Mouse (Mus musculus) layer of hippocampus, adult 8-10 months (tissue): Measurements from ENCODE around the gene Dynlrb2. TPM values are rescaled to one million over a fixed set of nuclear protein-coding genes. Genes with fewer than 3 reads are reported as not detected.

Experiments
- DNase-seq, 2 experiments: peaks; one replicate each; pipeline ENCODE4 v3.0.0; 2022; ENCODE audit warnings: low spot score in 2 of 2
- total RNA-seq, 4 experiments: library from RNA; stranded (reverse); gene quantifications; 2 replicates each; pipeline ENCODE4 v1.2.4; 2022

Gene Dynlrb2
- 1 to 10 TPM in 3 of 4 experiments, not detected in 1; 2.2 to 5.3 (median 2.8) TPM for total RNA-seq

DNA sequence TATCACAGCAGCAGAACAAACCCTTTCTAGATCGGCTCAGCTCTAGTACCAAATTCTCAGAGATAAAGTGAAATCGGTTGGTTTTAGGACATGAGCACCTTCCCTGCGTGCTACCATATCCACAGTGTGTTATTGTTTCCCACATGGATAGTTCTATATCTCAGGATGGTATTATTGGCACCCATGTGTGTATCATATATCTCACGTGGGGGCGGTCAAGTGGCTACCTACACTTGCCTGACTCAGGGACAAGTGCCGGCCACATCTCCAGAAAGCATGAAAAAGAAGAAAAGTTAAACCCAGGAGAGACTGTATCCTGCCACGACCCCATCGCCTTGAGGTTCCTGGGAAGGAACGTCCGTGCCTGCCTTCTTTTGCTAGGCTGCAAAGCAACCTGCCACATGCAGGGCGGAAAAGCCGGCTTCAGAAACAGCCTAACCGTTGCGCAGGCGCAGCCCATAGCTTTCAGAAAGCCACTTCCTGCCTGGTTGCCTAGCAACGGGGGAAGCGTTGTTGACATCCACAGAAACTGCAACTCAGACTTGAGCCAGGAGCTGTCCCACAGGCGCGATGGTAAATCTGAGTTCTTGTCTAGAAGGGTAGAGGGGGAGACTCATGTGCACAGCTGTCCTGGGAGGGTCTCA is at the start of gene Dynlrb2:
TSS of gene Dynlrb2 (plus strand) at position 498 of the 644 bp plus-strand sequence.
- peak; percentile 89 to 93 for DNase-seq

DNA sequence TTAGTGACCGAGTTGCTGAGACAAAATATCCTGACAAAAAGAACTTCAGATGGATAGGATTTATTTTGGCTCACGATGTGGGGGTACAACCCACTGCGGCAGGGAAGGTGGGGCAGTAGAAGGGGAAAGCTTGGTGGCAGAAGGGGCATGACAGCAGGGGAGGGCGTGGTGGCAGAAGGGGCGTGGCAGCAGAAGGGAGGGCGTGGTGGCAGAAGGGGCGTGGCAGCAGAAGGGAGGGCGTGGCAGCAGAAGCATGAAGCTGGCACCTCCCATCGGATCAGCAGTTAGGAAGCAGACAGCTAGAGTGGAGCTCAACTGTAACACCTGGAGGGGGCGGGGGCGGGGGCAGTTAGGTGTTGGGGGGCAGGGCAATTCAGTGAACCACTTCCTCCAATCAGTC is 46.2 kb upstream of the Dynlrb2 start:
- DNase-seq: no peak

DNA sequence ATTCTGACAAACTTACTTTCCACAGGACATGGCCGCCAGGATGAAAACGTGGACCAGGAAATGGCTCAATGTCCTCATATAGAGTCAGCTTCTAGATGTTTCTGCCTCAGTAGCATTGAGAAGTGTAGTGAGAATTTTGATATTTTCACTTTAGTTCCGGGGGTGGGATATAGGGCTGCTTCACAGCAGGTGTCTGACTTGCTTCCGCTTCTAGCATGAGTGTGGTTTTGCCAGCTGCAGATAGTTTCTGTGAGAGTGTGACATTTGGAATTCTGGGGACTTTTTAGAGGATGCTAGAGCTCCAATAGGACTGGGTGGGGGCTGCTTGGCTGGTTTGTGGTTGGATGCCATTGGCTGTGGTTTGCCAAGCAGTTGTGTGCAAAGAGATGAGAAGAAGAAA is 43.3 kb upstream of the Dynlrb2 start:
- DNase-seq: no peak

DNA sequence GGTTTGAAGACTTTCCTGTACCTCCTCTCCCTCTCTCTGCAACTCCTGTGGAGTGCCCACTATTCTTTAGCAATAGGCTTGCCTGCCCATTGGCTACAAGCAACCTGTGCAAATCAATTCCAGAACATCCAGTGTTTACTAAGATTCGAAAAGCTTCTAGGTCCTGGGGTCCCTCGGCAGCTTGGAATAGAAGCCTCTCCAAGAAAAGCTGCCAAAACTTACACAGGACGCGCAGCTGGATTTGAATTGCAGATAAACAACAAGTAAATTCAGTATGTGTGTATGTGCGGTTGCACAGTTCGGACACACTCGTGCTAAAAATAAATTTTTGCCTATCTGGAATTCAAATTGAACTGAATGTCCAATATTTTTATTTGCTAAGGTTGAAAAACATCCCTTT is 38.2 kb upstream of the Dynlrb2 start:
- no peak for DNase-seq

DNA sequence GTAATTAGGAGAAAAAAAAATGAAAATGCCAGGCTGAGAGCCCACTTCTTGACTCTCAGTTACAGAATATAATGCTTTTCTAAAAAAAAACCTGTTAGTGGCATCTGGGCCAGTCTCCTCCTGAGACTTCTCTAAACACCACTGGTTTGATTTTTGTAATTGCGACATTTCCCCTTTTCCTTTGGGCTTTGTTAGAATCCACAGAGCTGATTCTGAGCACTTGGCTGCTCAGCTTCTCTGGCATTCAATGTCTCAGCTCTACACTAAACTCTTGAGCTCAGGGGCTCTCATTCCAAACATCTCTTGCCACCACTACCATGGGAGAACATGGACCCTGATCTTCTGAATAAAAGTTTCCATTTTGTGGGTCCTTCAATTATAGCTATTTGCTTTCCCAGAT is 37.7 kb upstream of the Dynlrb2 start:
- DNase-seq: no peak

DNA sequence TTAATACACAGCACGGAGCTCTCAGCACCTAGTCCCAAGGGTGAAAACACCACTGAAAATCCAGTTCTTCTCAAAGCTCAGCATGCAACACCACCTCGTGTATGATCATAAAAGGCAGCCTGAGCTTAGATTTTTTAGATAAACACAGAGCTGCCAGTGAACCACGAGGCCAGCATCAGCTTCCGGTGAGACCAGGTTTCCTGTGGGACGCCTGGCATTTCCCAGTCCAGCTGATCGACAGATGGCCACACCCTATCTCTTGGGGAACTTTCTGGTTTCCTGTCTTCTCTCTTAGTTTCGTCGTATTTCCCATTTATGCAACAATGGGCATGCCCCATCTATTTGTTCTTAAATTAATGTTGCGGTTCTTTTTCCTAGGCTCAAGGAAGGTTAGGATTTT is 26.8 kb upstream of the Dynlrb2 start:
- DNase-seq: no peak

DNA sequence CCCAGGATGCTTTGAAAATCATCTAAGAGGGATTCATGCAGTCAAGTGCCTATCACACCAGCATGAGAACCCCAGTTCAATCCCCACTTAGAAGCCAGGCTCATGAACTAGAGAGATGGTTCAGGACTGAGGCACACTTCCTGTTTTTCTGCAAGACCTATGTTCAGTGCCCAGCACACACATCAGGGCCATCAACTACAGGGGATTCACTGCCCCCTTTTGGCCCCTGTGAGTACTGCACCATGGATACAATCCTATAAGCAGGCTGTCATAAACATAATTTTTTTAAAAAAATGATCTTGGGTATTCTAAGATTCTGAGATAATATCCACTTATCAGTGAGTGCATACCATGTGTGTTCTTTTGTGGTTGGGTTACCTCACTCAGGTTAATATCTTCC is 26.1 kb upstream of the Dynlrb2 start:
- no peak for DNase-seq

DNA sequence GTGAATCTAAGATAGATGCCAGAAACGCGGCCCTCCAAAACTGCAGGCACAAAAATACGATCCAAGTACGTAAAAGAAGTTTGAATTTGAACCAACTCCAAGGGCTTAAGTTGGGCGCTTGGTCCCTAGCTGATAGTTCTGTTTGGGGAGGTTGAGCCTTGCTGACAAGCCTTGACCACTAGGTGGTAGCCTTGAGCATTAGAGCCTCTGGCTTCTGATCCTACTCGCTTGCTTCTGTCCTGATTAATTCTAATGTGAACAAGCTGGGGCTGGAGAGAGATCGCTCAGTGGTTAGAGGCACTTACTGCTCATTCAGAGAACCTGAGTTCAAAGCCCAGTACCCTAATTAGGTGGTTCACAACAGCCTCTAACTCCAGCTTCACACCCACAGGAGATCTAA is 23.9 kb upstream of the Dynlrb2 start:
- DNase-seq: peak; percentile 15 to 62

DNA sequence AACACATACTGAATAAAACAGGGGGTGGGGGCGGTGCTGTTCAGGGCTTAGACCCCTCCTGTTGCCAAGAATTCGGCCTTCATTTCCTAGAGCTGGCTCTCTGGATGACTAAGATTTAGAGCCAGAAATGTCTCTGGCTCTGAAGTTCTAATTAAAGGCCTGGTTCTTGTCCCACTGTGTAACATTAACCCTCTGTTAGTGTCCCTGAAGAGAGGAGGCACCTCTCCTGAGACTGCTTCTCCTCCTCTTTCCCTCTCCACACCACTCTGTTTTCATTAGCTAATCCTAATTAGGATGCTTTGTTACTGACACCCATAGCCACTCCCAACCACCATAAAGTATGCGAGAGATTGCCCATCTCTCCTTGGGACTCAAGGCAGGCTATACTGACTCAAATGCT is 22.0 kb upstream of the Dynlrb2 start:
- no peak for DNase-seq

DNA sequence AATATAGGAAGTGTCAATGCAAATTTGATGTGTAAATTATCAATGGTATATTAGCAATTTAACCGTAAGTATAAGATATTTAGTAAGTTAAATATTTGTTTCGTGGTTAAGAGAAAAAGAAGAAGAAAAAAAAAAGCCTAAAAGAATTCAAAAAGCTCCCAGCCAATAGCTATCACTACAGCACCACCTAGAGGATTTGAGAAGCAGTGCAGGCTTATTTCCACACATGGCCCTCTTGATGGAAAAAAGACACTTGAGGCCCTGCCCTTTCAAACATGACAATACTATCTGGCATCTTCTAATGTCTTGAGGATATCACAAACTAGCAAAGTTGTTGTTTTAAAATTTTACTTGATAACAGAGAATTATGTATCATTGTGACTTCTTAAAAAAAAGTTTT is 20.7 kb upstream of the Dynlrb2 start:
- DNase-seq: no peak

DNA sequence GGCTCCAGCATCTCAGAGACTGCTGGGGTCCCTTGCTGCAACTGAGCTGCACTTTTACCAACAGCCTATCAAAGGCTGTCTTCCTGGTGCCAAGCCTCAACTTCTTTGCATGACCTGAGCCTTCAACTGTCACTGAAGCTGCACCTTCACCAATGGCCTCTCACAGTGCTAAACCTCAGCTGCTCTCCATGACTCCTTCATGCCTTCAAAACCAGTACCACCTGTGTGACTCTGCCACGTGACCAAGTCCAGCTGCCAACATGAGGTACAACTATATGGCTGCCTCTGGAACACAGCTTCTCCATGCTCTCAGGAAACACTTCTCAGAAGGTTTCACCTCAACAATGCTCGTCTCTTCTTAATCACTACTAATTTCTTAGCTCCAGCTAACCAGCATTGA is 16.2 kb upstream of the Dynlrb2 start:
- DNase-seq: no peak

DNA sequence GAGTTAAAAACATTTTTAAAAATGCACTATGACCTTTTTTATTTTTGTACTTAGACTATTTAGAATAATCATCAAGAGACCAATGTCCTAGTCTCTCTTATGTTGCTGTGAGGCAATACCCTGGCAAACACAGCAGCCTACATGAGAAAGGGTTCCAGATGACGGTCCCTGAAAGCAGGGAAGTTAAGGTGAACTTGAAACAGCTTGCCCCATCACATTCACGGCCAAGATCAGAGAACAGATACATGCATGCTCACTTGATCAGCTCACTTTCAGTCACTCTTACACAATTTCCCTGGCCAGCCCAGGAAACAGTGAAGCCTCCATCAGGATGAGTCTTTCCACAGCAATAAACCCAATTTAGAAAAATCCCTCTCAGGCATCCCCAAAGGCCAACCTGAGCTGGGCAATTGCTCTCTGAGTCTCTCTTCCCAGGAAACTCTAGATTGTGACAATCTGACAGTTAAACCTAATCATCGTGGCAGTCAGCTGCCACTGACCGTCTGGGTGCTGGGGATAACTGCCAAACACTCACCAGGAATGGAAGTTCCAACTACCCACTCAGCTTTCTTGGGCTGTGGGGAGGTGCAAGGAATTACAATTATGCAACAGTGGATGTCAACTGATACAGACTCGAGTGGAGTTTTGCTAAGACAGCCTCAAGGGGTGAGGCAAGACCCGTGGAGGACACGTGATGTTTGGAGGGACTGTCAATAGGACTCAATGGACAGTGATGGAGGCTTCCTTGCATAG is 4.5 kb upstream of the Dynlrb2 start:
- DNase-seq: no peak

DNA sequence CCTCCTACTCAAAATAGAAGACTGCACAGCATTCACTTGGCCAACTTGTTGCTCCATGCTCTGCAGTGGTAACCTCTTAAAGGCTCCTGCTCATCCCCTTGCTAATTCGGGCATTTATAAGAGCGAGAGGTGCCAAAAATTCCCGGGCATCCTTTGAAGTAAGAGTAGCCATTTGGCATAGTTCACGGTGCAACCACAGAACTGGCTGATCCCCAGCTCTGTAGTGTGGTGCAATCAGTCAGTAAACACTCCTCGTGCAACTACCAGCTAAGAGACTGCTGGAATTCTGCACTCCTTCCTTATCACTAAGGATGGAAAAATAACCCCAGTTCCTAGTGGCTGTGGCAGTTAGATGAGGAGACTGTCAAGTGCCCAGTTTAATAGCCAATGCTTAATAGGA is 3.9 kb downstream of the Dynlrb2 start:
- DNase-seq: no peak

DNA sequence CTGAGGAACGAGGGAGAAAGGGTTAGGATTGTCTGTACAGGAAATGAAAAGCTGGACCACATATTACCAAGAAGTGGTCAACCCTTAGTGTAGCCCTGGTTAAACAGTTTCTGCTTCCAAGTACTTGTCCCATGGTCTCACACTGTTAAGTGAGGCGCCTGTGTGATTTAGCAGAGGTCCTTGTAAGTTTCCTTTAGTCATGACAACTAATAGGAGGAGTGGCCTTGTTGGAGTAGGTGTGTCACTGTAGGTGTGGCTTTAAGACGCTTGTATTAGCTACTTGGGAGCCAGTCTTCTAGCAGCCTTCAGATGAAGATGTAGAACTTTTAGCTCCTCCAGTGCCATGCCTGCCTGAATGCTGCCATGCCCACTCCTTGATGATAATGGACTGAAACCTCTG is 4.5 kb downstream of the Dynlrb2 start:
- no peak for DNase-seq

DNA sequence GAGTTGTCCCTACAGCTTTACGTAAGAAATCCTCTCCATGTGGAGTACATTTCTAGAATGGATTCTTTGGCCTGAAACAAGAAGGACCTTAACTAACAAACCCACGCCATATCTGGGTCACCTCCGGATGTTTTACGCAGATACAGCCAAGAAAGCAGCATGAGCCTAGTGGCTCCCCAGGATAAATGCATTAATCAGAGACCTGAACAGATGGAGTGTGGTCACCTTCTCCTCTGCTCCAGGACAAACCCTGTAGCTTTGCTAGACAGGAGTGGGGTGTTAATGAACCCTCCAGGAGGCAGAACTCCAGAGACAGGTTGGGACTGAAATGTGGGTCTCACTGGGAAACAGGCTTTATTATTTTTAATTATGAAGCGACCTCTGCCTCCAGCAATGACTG is 14.9 kb downstream of the Dynlrb2 start:
- DNase-seq: no peak

DNA sequence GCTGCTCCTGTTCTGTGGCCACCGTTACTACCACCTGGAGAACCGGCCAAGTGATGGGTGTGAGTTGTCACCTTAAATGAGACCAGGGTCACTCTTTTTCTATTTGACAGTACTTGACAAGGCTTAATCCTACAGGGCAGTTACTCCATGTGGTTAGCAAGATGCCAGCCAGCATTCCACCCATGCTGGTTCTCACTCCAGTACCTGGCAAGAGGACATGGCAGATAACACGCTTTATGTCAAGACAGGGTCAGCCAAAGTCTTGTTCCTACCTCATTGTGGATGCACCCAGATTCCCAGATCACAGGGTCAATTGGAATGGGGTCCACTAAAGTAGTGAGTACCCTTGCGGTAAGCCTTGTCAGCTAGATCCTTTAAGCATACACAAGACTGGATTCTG is 16.4 kb downstream of the Dynlrb2 start:
- DNase-seq: no peak

DNA sequence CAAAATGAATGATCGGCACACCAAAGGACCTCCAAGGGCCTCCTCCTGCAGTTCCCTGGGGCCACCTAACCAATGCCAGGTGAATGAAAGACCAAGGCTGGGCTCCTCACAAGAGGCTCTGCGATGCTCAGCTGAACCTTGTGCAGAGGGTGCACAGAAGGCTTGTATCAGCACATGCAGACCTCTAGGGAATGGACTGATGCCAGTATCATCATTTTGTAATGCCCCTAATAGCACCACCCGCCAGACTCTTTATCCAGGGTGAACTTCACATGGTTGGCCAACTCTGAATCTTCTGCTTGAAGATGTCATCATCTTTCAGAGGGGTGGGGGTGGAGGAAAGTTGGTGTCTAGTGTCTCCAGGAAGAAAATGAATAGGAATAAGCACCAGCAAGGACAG is 16.9 kb downstream of the Dynlrb2 start:
- DNase-seq: no peak

DNA sequence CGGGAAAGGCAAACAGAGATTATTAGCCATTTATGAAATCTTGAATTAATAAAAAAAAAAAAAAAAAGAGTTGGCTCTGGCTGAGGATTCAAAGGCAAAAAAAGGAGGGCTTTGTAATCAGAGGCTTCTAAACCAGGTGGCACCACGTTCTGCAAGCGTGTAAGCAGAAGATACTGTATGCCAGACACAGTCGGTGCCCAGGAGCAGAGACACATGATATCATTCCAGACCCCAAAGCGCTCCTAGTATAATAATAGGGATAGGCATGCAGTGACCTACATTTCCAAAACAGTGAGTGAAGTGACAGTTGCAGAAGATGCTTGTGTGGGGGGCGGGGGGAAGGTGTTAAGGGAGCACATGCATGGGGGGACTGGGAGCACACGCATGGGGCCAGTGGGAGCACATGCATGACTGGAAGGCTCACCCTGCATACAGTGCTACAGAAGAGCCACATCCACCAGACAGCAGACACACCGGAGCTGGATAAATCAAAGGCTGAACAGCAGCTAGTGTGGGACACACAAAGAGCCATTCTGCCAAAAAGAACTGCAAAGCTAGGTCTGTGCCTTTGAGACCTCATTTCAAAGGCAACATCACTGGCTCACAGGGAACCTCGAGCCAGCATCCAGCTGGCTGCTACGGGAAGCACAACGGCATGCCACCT is 17.5 kb downstream of the Dynlrb2 start:
- no peak for DNase-seq

DNA sequence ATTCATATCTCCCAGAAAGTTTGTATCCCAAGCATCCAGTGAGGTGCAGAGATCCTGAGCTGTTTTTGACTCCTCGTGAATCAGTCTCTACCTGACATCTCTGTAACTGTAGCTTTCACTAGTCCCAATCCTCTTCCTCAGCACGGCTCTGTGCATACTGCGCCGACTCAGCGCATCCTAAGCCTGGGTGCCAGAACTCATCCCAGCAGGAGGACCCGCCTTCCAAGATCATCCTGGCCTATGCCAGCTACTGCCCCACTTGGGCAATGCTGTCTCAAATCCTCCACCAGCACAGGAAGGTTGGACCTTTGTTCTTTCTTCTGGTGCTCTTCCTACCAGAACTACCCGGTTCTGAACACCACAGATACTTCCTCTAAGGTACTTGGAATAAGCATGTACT is 20.1 kb downstream of the Dynlrb2 start:
- no peak for DNase-seq

DNA sequence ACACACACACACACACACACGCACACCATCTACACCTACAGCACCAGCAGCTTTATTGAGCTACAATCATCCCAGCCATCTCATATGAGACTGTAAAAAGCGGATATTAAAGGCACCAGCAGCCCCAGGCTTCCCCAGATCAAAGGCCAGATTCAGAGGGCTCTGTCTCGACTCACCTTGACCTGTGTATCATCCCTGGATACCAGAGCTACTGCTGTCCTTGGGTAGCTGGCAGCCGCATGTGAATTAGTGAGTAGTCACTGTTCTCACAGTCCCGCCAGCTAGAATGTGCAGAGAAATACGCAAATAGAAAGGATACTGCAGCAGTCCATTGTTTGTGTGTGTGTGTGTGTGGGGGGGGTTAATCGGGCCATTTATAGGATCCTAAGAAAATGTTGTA is 24.0 kb downstream of the Dynlrb2 start:
- DNase-seq: no peak

DNA sequence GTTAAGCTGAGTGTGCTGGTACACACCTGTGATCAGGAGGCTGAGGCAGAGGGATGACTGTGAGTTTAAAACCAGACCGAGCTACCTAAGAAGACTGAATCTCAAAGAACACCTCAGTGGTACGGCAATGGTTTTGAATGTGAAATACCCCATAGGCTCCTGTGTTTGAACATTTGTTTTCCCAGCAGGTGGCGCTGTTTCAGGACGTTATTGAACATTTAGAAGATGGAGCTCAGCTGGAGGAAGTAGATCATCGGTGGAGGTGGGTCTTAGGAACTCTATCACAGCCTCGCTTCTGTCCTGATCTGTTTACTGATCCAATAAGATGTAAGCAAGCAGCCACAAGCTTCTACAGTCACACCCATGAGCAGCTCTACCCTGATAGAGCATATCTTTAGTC is 28.3 kb downstream of the Dynlrb2 start:
- DNase-seq: no peak

DNA sequence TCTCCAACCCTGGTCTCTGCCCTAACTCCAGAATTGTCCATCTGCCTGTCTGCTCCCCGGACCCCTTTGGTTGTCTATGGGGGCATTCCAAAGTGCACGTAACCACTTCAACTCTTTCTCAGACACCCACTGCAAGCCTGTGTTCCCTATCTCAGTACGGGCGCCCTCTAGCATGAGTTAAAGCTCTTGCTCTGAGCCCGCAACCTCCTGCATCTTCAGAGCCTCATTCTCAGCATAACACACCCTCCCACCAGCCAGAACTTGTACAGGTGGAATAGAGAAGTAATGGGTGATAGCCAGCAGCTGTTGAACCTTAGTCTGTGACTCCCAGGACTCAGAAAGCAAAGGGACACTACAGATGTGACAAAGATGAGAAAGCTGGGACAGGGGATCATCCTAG is 32.0 kb downstream of the Dynlrb2 start:
- DNase-seq: no peak

DNA sequence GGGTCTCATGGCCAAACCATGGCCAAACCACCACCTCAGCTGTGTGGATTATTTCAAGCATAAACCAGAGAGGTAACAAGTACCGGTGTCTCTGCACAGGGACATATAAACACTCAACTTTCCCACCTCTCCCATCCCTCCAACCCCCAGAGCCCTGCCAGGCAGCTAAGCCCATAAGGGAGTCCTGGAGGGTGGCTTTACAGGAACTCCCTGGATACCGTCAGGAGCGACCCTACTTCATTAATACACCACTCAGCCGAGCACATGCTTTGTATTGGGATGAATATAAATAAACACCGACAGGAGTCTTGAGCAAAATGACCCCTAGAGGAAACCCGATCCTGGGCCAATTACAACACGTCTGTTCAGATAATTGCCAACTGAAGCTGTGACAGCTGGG is 34.0 kb downstream of the Dynlrb2 start:
- DNase-seq: no peak
